Mouse (Mus musculus): ENCODE measurements around the gene Csnk1g2. TPM values are rescaled to one million over a fixed set of nuclear protein-coding genes. Genes with fewer than 3 reads are reported as not detected.
A peak's percentile ranks its signal among the peaks of the same experiment; 100 is the strongest.

Csnk1g2 gene
- polyA plus RNA-seq, 1 experiment from 2014 or later = 65.4 TPM

DNA sequence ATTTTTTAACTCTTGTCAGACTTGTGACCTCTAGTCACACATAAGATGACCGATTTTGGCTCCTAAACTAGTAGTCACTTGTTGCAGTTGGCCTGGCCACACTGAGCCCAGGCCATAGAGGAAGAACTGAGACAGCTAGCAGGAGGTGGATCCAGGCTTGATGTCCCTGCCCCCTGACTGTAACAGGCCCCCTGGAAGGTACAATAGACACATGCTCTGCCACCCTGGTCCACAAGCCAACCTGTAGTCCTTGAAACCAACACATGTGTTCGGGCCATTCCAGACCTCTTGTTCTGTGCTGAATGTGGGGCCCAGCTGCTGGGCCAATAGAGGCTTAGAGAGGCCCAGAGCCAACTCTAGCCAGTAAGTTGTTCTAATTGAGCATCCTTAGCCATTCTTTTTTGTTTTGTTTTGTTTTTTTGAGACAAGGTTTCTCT is 57.6 kb downstream of the Csnk1g2 start:
- Histone ChIP-seq H3K27me3 (ENCODE audit: control insufficient read depth, insufficient read depth, low read length) (no peaks in the 10 kb centered on the region), H3K27ac (no peak overlapping the region), H3K36me3 (replicated peaks; ENCODE audit: control insufficient read depth, insufficient read depth) (peaks cover 19% of the 10 kb centered on the region), H3K4me2 (replicated peaks) (no peak overlapping the region), H3K4me1 (replicated peaks; ENCODE audit: control insufficient read depth, insufficient read depth, low read length) (peaks cover 24% of the 10 kb centered on the region), H3K4me3 (replicated peaks; ENCODE audit: low read length) (no peak overlapping the region), H3K9ac (no peak overlapping the region), H3K9me3 (ENCODE audit: control insufficient read depth, low read length) (no peaks in the 10 kb centered on the region)
- 86% methylated on average over 2 of the region's 2 CpGs for WGBS
- DNase-seq (ENCODE audit: low spot score) (no peak), ATAC-seq (ENCODE audit: low FRiP score) (no peak)

GRCm38 (mm10) chr10:80682003-80682402 is 59.4 kb downstream of the Csnk1g2 start:
- Histone ChIP-seq H3K36me3 (replicated peaks; ENCODE audit: control insufficient read depth, insufficient read depth) (peaks cover 37% of the 10 kb centered on the region), H3K4me2 (replicated peaks) (no peak overlapping the region), H3K4me1 (replicated peaks; ENCODE audit: control insufficient read depth, insufficient read depth, low read length) (peaks cover 21% of the 10 kb centered on the region), H3K9me3 (ENCODE audit: control insufficient read depth, low read length) (no peaks in the 10 kb centered on the region), H3K4me3 (replicated peaks; ENCODE audit: low read length) (no peak overlapping the region), H3K27ac (no peak overlapping the region), H3K27me3 (ENCODE audit: control insufficient read depth, insufficient read depth, low read length) (no peaks in the 10 kb centered on the region), H3K9ac (no peak overlapping the region)
- 96% methylated on average over 6 of the region's 6 CpGs for WGBS
- no peak for DNase-seq (ENCODE audit: low spot score)
- no peak for ATAC-seq (ENCODE audit: low FRiP score)

GRCm38 (mm10) chr10:80683647-80684046 is 61.0 kb downstream of the Csnk1g2 start:
- H3K27ac ChIP-seq = no peak overlapping the region
- H3K9me3 ChIP-seq (ENCODE audit: control insufficient read depth, low read length) = no peaks in the 10 kb centered on the region
- DNase-seq (ENCODE audit: low spot score) = no peak
- no peak overlapping the region for H3K4me2 ChIP-seq (replicated peaks)
- no peak for ATAC-seq (ENCODE audit: low FRiP score)
- H3K4me1 ChIP-seq (replicated peaks; ENCODE audit: control insufficient read depth, insufficient read depth, low read length) = peaks cover 6% of the 10 kb centered on the region; the same call in 1 of the 2 replicates
- H3K9ac ChIP-seq = no peak overlapping the region
- H3K4me3 ChIP-seq (replicated peaks; ENCODE audit: low read length) = no peak overlapping the region
- no peaks in the 10 kb centered on the region for H3K27me3 ChIP-seq (ENCODE audit: control insufficient read depth, insufficient read depth, low read length)
- peaks cover 50% of the 10 kb centered on the region for H3K36me3 ChIP-seq (replicated peaks; ENCODE audit: control insufficient read depth, insufficient read depth)
- WGBS = 89% methylated on average over 1 of the region's 1 CpGs

GRCm38 (mm10) chr10:80684214-80684613 is 61.6 kb downstream of the Csnk1g2 start:
- H3K27me3 ChIP-seq (ENCODE audit: control insufficient read depth, insufficient read depth, low read length) = no peaks in the 10 kb centered on the region

DNA sequence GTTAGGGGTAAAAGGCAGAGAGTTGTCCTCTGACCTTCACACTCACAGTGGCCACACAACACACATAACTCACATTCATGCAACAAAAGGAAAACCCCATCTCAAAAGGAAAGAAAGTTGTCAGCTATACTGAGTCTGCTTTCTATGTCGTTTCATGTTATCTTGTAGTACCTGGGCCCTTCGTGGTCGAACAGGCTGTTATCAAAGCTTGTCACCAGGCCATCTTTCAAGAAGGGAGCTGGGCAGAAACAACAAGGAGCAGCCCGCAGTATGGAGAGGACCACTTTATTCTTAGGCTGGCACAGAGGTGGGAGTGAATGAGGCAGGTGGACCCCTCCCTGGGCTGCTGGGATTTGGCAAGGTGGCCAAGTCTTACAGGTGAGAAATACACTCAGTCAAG is 62.3 kb downstream of the Csnk1g2 start:
- DNase-seq (ENCODE audit: low spot score) (no peak), ATAC-seq (ENCODE audit: low FRiP score) (no peak)
- no peaks in the 10 kb centered on the region for H3K4me1 ChIP-seq (replicated peaks; ENCODE audit: control insufficient read depth, insufficient read depth, low read length)
- WGBS = 91% methylated on average over 4 of the region's 4 CpGs
- no peak overlapping the region for H3K27ac ChIP-seq
- no peak overlapping the region for H3K4me3 ChIP-seq (replicated peaks; ENCODE audit: low read length)
- no peak overlapping the region for H3K4me2 ChIP-seq (replicated peaks)
- H3K9ac ChIP-seq = no peak overlapping the region
- peaks cover 63% of the 10 kb centered on the region for H3K36me3 ChIP-seq (replicated peaks; ENCODE audit: control insufficient read depth, insufficient read depth)
- H3K27me3 ChIP-seq (ENCODE audit: control insufficient read depth, insufficient read depth, low read length) = no peaks in the 10 kb centered on the region
- no peaks in the 10 kb centered on the region for H3K9me3 ChIP-seq (ENCODE audit: control insufficient read depth, low read length)

More at GRCm38 (mm10) chr10:80684214-80684613, 61.6 kb downstream of the Csnk1g2 start:
- no peak overlapping the region for H3K4me3 ChIP-seq (replicated peaks; ENCODE audit: low read length)
- no peaks in the 10 kb centered on the region; the same call in 1 of the 2 replicates for H3K4me1 ChIP-seq (replicated peaks; ENCODE audit: control insufficient read depth, insufficient read depth, low read length)
- peaks cover 55% of the 10 kb centered on the region for H3K36me3 ChIP-seq (replicated peaks; ENCODE audit: control insufficient read depth, insufficient read depth)
- no peak overlapping the region for H3K4me2 ChIP-seq (replicated peaks)
- DNase-seq (ENCODE audit: low spot score) (no peak), ATAC-seq (ENCODE audit: low FRiP score) (no peak)
- WGBS = 57% methylated on average over 6 of the region's 6 CpGs
- H3K27ac ChIP-seq = no peak overlapping the region
- H3K9me3 ChIP-seq (ENCODE audit: control insufficient read depth, low read length) = no peaks in the 10 kb centered on the region
- no peak overlapping the region for H3K9ac ChIP-seq

GRCm38 (mm10) chr10:80686617-80687016 is 64.0 kb downstream of the Csnk1g2 start:
- H3K4me1 ChIP-seq (replicated peaks; ENCODE audit: control insufficient read depth, insufficient read depth, low read length) = no peaks in the 10 kb centered on the region
- no peak overlapping the region for H3K27ac ChIP-seq
- ATAC-seq (ENCODE audit: low FRiP score) = no peak
- H3K9ac ChIP-seq = no peak overlapping the region
- H3K36me3 ChIP-seq (replicated peaks; ENCODE audit: control insufficient read depth, insufficient read depth) = peaks cover 79% of the 10 kb centered on the region
- H3K4me2 ChIP-seq (replicated peaks) = no peak overlapping the region
- H3K9me3 ChIP-seq (ENCODE audit: control insufficient read depth, low read length) = no peaks in the 10 kb centered on the region
- no peaks in the 10 kb centered on the region for H3K27me3 ChIP-seq (ENCODE audit: control insufficient read depth, insufficient read depth, low read length)
- no peak overlapping the region for H3K4me3 ChIP-seq (replicated peaks; ENCODE audit: low read length)
- no peak for DNase-seq (ENCODE audit: low spot score)
- 94% methylated on average over 3 of the region's 3 CpGs for WGBS

- Histone ChIP-seq H3K4me3 (replicated peaks; ENCODE audit: low read length) (no peak overlapping the region), H3K27me3 (ENCODE audit: control insufficient read depth, insufficient read depth, low read length) (no peaks in the 10 kb centered on the region), H3K9ac (no peak overlapping the region), H3K4me2 (replicated peaks) (no peak overlapping the region), H3K36me3 (replicated peaks; ENCODE audit: control insufficient read depth, insufficient read depth) (peaks cover 79% of the 10 kb centered on the region), H3K9me3 (ENCODE audit: control insufficient read depth, low read length) (no peaks in the 10 kb centered on the region), H3K4me1 (replicated peaks; ENCODE audit: control insufficient read depth, insufficient read depth, low read length) (no peaks in the 10 kb centered on the region), H3K27ac (no peak overlapping the region)
- no peak for ATAC-seq (ENCODE audit: low FRiP score)
- DNase-seq (ENCODE audit: low spot score) = peak; percentile 52
- WGBS = 46% methylated on average over 5 of the region's 5 CpGs
These were observed 65.2 kb downstream of the Csnk1g2 start for GRCm38 (mm10) chr10:80687850-80688249.

Small RNA genes within 50 kb of the gene (microRNA-seq; reads per million reads assigned to microRNA genes)
- 0.48 reads per million for gene Mir6912

Other genes starting within 250 kb of the Csnk1g2 start
- 12.3 and 13.3 TPM in 2 replicates for gene Mex3d, start 235.2 kb upstream of the Csnk1g2 start, polyA plus RNA-seq (2014; fragmentation: Nextera tagmentation; extraction: Ambion mirVana)
- 152 and 161 TPM in 2 replicates for gene Mbd3, start 223.3 kb upstream of the Csnk1g2 start, polyA plus RNA-seq (2014; fragmentation: Nextera tagmentation; extraction: Ambion mirVana)
- gene Uqcr11, start 216.0 kb upstream of the Csnk1g2 start, polyA plus RNA-seq (2014; fragmentation: Nextera tagmentation; extraction: Ambion mirVana) = 675 and 804 TPM in 2 replicates
- gene Tcf3, start 189.2 kb upstream of the Csnk1g2 start, polyA plus RNA-seq (2014; fragmentation: Nextera tagmentation; extraction: Ambion mirVana) = 41.3 and 46.5 TPM in 2 replicates
- gene Onecut3, start 128.0 kb upstream of the Csnk1g2 start, polyA plus RNA-seq (2014; fragmentation: Nextera tagmentation; extraction: Ambion mirVana) = 1.5 and 2.3 TPM in 2 replicates
- 0.87 and 1.1 TPM in 2 replicates for gene Atp8b3, start 83.7 kb upstream of the Csnk1g2 start, polyA plus RNA-seq (2014; fragmentation: Nextera tagmentation; extraction: Ambion mirVana)
- 29.0 and 30.8 TPM in 2 replicates for gene Rexo1, start 61.3 kb upstream of the Csnk1g2 start, polyA plus RNA-seq (2014; fragmentation: Nextera tagmentation; extraction: Ambion mirVana)
- gene Klf16, start 45.5 kb upstream of the Csnk1g2 start, polyA plus RNA-seq (2014; fragmentation: Nextera tagmentation; extraction: Ambion mirVana) = 5.1 and 5.3 TPM in 2 replicates
- 157 and 174 TPM in 2 replicates for gene Abhd17a, start 32.5 kb upstream of the Csnk1g2 start, polyA plus RNA-seq (2014; fragmentation: Nextera tagmentation; extraction: Ambion mirVana)
- gene Scamp4, start 20.0 kb upstream of the Csnk1g2 start, polyA plus RNA-seq (2014; fragmentation: Nextera tagmentation; extraction: Ambion mirVana) = 63.1 and 64.5 TPM in 2 replicates
- 5.2 and 5.6 TPM in 2 replicates for gene Adat3, start 20.0 kb upstream of the Csnk1g2 start, polyA plus RNA-seq (2014; fragmentation: Nextera tagmentation; extraction: Ambion mirVana)
- 1.7 and 1.9 TPM in 2 replicates for gene Gm49322, start 16.8 kb upstream of the Csnk1g2 start, polyA plus RNA-seq (2014; fragmentation: Nextera tagmentation; extraction: Ambion mirVana)
- gene Btbd2, start 34.2 kb downstream of the Csnk1g2 start, polyA plus RNA-seq (2014; fragmentation: Nextera tagmentation; extraction: Ambion mirVana) = 83.2 and 83.7 TPM in 2 replicates
- 53.8 and 60.2 TPM in 2 replicates for gene Mknk2, start 55.3 kb downstream of the Csnk1g2 start, polyA plus RNA-seq (2014; fragmentation: Nextera tagmentation; extraction: Ambion mirVana)
- 45.3 and 47.1 TPM in 2 replicates for gene Mob3a, start 79.1 kb downstream of the Csnk1g2 start, polyA plus RNA-seq (2014; fragmentation: Nextera tagmentation; extraction: Ambion mirVana)
- gene Izumo4, start 79.3 kb downstream of the Csnk1g2 start, polyA plus RNA-seq (2014; fragmentation: Nextera tagmentation; extraction: Ambion mirVana) = 20.0 and 20.4 TPM in 2 replicates
- gene Ap3d1, start 119.4 kb downstream of the Csnk1g2 start, polyA plus RNA-seq (2014; fragmentation: Nextera tagmentation; extraction: Ambion mirVana) = 112 and 114 TPM in 2 replicates
- 22.4 and 23.8 TPM in 2 replicates for gene Dot1l, start 132.4 kb downstream of the Csnk1g2 start, polyA plus RNA-seq (2014; fragmentation: Nextera tagmentation; extraction: Ambion mirVana)
- 55.6 and 62.9 TPM in 2 replicates for gene Sf3a2, start 175.4 kb downstream of the Csnk1g2 start, polyA plus RNA-seq (2014; fragmentation: Nextera tagmentation; extraction: Ambion mirVana)
- gene Plekhj1, start 175.8 kb downstream of the Csnk1g2 start, polyA plus RNA-seq (2014; fragmentation: Nextera tagmentation; extraction: Ambion mirVana) = 117 and 123 TPM in 2 replicates
- 0.16 TPM in 1 of 2 replicates, not detected in the other for gene Amh, start 182.4 kb downstream of the Csnk1g2 start, polyA plus RNA-seq (2014; fragmentation: Nextera tagmentation; extraction: Ambion mirVana)
- 0.37 and 0.96 TPM in 2 replicates for gene Jsrp1, start 190.7 kb downstream of the Csnk1g2 start, polyA plus RNA-seq (2014; fragmentation: Nextera tagmentation; extraction: Ambion mirVana)
- 1,195 and 1,204 TPM in 2 replicates for gene Oaz1, start 203.8 kb downstream of the Csnk1g2 start, polyA plus RNA-seq (2014; fragmentation: Nextera tagmentation; extraction: Ambion mirVana)
- gene Lingo3, start 221.2 kb downstream of the Csnk1g2 start, polyA plus RNA-seq (2014; fragmentation: Nextera tagmentation; extraction: Ambion mirVana) = 9.9 and 14.3 TPM in 2 replicates
- 241 and 287 TPM in 2 replicates for gene Lsm7, start 232.4 kb downstream of the Csnk1g2 start, polyA plus RNA-seq (2014; fragmentation: Nextera tagmentation; extraction: Ambion mirVana)
- 69.3 and 70.3 TPM in 2 replicates for gene Sppl2b, start 232.4 kb downstream of the Csnk1g2 start, polyA plus RNA-seq (2014; fragmentation: Nextera tagmentation; extraction: Ambion mirVana)
- 0.09 and 0.17 TPM in 2 replicates for gene Tmprss9, start 249.0 kb downstream of the Csnk1g2 start, polyA plus RNA-seq (2014; fragmentation: Nextera tagmentation; extraction: Ambion mirVana)